Mouse (Mus musculus) adrenal gland, postnatal 4 days (tissue): Measurements from ENCODE around the gene Itga5. TPM values are rescaled to one million over a fixed set of nuclear protein-coding genes. Genes with fewer than 3 reads are reported as not detected.
A peak's percentile ranks its signal among the peaks of the same experiment; 100 is the strongest.

ENCODE experiments used
- DNase-seq, 2 experiments: peaks; one replicate each; pipeline ENCODE4 v3.0.0; 2021 to 2022; ENCODE audit warnings: low spot score in 2 of 2, mixed read lengths in 2 of 2
- total RNA-seq, 2 experiments: library from RNA; stranded (reverse); gene quantifications; 2 replicates each; pipeline ENCODE4 v1.2.3; 2021

Itga5 gene
- total RNA-seq, 2 experiments from 2014 or later, result 47.2 to 52.5 TPM

DNA sequence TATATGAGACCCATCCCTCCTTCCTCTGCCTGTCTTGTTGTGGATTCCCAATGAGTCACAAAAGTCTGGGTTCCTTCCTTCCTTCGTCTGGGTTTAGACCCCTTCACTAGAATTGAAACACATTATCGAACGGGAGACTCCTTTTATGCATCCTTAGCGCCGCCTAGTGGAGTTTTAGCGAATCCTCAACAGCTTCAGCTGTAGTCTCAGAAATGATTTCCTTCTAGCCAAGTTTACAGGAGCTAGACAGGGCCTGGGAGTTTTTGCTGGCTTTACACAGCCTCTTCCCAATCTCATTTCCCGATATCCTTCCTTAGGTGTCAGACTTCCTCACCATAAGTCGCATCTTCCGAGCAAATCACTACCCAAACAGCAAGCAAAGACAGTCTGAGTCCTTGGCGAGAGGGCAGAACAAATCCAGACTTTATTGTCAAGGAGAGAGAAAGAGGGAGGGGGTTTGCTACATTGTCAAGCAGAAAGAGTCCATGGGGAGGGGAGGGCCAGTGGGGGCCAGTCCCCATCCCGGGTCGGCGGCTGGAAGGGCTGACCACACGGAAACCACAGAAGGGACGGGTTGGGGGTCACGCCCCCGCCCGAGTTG, 53.0 kb downstream of the Itga5 start:
- no peak for DNase-seq

DNA sequence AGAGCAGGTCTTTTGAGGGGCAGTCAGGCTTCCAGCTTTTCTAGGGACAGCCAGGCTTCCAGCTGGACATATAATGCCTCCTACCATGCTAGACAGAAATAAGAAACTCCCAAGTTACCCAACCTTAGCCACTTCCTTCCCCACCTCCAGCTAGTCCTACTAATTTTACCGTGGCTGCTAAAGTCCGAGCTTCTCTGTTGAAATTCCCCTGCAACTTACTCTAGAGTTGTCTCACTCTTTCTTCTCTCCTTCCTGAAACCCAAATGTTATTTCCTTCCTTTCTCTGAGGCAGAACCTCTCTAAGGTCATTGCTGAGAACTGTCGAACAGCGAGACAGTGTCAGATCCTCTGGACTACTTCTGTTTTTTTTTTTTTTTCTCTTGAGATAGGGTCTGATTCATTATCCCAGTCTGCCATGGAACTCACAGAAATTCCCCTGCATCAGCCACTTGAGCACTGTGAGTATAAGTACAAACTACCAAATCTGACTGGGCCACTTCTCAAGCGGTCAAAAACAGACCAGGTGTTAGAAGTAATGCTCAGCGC, 56.1 kb downstream of the Itga5 start, which contains the start of gene Gpr84:
Gene Gpr84, minus strand, starts transcription at position 248 of the 546 bp plus-strand sequence.
- DNase-seq, result no peak

DNA sequence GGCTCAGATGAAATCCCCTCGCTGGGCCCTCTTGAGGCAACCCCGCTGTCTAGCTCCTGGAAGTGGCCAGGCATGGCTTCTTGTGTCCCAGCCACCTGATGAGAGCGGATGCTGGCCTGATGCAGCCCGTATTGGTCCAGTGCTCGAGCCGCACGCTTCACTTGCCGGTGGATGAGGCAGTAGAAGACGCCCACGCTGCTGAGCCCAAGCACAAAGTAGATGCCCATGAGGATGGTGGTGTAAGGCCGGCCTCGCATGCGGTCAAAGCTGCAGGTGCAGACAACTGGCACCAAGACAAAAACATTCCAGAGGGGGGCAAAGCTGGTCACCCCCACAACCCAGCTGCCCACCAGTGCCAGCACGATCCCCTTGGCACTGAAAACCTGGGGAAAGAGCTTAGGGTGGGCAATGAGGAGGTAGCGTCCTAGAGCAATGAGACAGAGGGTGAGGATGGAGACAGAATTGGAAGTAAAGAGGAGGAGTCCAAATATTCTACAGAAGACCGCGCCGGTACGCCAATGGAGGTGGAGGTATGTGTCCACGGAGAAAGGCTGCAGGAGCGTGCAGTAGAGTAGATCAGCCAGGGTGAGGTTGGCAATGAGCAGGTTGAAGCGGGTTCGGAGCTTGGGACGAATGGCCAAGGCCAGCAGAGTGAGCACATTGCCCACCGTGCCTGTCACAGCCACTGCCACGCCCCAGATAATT, 57.5 kb downstream of the Itga5 start:
- DNase-seq, result no peak

DNA sequence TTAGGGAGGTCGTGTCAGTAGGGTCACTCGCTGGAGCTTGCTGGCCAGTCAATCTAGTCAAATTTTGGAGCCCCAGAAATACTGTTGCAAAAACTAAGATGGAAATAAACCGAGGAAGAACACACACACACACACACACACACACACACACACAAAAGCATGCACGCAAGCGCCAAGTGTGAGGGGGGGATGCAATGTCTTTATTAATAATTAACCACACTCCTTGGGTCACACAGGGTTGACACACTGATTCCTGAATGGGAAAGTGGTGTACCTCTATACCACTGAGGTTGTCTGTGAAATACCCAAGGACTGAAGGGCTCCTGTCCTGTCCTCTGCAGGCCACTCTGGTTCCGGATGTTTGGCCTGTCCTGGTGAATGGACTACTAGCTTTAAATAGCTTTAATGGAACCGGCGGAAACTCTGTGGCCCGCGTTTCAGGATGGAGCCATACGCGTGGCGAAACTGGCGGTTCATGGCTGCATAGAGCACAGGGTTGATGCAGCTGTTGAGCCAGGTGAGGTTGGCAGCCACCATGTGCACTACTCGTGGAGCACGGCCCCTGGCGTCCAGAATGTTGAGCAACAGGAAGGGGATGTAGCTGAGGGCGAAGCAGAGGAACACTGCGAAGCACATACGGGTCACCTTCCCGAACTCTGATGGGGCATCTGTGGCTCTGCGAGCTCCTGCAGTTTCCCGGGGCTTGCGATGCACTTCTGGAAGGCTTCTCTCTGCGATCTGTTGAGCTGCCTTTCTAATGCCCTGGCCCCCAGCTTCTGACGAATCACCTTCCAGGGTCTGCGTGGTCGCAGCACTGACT, 58.3 kb downstream of the Itga5 start:
- DNase-seq, result no peak

DNA sequence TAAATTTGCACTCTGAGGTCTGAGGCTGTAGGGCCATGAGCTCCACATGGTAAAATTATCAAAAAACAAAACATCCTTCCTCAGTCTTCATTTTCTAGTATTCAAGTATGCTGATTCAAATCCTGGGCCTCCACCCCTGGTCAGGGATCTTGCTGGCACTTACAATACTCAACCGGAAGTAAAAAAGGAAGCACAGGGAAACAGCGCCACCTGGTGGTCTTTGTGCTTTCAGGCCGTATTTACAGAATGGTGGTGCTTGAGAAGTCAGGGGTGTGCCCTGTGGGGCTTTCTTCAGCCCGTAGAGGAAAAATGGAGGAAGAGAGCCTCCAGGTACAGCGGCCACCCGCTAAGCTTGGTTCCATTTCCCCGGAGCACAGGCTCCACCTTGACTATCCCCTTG, 59.4 kb downstream of the Itga5 start:
- peak; percentile 78 to 90 for DNase-seq

DNA sequence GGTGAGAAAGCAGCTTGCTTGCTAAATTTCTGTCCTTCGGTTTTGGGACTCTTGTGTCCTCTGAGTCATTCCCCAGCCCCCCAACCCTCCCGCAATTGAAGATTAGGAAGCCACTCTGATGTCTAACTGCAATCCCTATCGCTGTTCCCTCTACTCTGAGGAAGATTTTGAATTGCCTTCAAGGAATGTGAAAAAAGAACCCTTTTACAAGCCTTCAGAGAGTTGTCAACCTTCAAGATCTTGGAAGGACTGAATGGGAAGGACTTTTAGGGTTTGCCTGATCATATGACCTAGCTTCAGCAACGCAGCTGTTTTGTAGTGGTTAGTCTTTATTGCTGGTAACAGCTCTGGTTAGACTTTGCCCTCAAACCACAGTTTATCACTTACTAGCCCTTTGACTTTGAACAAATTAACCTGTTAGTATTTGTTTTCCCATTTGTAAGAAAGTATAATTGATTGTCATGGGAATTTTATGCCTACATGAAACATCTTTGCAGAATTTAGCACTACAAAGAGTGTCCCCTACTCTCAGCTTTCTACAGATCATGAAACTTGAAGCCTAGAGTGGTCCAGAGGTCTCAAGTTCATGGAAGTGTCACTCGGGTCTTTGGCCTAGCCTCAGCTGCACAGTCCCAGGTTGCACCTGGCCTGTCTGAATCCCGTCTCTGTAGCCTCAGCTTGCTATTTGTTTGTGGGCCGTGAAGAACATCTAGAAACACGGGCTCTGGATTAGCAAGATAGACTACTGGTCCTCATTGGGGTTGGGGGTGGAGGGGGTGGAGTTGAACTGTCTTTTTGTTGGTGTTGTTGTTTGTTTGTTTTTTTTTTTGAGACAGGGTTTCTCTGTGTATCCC, 60.5 kb downstream of the Itga5 start:
- no peak for DNase-seq

DNA sequence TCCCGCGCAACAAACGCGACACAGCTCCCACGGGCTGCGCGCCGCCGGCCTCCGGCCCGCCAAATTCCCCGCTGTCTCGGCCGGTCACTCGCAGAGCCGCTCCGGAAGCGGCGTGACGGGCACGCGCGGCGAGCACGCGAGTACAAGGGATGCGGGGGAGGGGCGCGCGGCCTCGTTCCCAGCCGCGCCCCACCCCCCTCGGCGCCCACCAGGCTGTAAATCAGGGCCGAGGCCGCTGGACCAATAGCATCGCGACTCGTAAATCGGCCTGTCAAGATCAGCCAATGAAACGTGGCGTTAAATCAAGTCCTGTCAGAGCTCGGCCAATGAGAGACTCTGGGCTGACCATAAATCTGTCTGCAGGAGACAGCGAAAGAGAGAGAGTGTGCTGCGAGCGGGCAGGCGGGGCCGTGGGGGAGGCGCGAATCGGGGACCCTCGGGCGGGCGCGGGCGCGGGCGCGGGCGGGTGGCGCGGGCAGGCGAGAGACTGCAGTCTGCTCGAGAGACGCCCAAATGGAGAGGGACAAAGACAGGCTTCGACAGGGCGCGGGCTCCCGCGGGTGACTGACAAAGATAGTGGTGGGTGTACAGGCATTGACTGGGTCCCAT, 61.4 kb downstream of the Itga5 start:
- DNase-seq, result peak; percentile 85

DNA sequence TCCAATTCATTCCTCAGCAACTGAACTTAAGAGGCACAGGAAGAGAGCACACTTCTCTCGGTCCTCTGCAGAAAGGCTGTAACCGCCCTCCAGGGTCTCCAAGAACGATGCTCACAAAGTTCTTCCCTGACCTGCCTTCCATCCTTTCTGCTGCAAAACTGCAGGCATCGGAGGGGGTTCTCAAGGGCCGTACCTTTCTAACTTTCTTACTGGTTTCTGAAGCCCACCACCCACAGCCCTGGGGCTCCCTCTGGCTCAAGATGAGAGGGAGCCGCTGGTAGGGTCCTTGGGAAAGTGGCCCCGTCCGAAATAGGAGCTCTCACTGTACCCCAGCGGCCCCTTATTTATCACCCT, 62.0 kb downstream of the Itga5 start:
- no peak for DNase-seq

DNA sequence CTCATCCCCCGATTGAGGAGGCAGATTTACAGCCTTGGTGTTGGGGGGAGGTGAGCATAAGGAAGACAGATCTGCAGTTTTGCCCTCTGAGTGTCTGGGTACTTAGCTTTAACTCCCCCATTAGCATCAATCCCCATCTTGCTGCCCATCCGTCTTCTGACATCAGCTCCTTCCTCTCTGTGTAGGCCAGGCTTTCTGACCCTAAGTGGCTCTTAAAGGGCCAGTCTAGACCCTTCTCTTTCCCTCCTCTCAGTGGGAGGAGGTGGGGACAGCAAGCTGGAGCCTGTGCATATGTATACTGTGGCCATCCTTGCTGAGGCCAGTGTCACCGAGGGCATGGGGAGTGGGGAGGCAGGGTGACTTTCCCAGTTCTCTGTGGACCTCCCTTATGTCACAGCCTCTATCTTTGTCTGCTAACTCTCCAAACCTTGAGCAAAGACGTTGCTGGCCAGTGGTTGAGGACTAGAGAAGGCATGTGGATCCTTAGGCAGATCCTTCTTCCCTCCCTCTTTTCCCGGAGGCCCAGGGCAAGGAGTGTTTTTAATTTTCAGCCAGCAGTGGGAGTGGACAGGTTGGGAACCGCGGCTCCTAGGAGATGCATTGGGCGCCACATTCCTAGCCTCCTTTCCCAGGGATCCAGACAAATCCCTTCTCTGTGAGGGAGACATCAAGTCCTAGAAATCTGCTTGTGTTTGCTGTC, 62.5 kb downstream of the Itga5 start:
- no peak for DNase-seq

DNA sequence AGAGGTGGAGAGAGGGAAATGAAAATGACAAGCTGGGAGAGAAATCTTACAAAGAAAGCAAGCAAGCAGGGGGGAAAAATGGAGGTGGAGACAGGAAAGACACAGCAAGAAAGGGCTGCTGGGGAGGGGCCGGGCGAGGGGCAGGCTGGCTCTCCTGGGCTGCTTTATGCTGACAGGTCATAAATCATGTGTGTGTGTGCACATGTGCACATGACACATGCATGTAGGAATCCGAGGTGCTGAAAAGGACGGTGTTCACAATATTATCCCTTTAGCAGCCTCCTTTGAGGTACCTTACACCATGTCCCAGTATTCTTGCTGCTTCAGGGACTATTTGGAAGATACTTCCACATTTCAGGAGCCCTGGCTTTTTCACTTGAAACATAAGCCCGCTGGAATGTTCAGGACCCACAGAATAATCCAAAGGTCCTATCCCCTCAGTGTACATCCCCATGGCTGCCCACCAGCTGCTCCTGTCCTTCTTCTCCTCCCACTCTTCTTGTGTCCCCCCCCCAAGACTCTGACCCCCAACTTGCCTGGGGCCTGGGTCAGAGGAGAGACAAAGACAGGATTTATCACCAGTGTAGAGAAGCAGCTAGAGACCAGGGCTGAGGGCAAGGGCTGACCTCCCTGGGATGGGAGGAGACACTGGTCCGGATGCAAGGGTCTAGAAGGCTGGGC, 64.1 kb downstream of the Itga5 start:
- no peak for DNase-seq

DNA sequence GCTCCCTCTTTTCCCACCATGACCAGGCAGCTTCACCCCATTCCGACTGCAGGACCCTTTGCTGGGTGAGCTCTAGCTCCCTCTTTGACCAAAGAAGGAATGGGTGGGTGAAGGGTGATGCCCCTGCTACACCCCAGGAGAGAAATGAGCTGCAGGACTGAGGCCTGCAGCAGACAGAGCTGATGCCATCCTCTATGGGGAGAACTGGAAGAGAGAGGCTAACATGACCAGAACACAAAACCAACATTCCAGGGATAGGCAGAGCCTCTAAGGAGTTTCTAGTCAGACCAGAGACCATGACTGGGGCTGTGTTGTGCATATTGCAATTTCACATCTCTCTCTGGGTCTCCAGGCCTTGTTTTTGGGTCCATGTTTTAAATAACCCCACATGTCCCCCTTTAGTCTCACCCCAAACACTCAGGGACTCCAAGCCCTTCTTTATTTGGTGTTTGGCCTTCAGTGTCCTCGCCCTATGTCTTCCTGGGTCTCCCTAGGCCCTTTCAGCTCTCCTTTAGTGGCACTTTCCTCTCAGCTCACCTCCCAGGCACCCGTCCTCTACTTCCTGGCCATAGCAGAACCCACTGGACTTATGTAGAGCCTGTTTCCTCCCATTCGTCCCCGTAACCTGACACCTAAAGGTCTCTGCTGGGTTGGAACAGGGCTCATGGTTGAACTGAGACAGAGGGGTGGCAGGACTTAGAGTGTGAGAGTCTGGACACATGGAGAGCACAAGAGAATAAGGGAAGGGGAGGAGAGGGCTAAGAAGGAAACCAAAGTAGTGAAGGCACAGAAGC, 64.8 kb downstream of the Itga5 start:
- no peak for DNase-seq

DNA sequence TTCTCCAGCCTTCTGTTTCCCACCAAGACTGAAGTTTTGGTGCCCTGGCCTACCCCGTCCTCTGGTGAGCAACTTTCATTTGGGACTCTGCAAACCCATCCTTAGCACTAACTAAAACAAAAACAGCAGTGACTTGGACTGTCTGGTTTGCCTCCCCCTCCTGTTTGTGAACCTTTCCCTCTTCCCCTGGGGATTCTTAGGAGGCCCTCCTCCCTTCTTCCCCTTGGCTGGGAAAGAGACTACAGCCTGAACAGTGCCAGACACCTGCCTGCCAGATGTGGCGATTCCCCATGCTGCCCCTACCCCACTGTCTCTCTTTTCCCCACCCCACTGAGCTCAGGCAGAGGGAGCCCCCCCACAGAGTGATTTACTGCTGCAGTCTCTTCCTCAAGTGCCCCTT, 65.5 kb downstream of the Itga5 start:
- no peak for DNase-seq

DNA sequence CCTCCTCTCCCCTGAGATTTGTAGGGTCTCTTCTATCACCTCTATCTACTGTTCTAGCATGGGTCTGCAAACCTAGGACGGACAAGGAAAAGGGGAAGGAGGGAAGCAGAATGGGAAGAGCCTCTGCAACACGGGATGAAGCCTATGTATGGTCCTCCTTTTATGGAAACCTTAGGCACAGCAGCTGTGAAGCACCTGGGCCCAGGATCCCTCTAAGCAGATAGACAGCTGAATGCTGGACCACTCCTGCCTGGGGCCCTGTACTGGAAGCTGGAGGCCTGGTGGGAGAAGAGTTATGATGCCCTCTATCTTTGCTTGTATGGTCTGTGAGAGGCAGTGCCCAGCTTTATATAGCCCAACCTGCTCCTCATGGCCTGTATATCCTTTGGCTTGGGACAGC, 66.0 kb downstream of the Itga5 start:
- DNase-seq, result no peak

DNA sequence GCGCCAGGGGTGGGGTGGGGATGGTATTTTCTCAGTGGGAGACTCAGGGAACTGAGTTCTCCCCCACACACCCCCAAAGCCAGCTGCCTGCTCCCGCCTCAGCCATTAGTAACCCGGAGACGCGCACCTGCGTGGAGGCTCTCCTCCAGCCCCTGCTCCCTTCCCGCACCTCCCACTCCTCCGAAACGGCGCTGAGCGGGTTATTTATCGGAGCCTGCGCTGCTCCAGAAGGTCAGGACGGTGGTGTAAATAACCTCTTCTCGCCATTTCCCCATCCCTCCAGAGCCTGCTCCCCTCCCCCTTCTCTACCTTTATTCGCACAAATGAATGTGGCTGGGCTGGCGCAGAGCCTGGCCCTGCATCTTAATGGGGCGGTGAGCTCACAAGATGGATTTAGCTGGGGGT, 66.5 kb downstream of the Itga5 start:
- no peak for DNase-seq

DNA sequence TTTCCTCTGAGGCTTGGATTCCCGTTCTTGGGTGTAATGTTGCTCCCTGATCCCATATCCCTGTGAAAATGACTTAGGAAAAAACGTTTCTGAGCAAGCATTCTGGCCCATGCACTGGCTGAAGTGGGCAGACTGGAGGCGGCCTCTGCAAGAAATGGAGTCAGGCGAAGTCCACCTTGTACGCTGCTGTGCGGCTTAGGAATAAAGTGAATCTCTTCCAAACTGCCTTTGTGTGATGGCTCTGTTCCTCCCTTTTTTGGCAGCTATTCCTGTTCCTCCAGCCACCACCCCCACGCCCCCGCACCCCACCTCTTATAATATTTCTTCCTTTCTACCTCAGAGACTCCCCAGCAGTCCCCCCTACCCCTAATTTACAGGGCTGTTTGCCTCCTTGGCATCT, 66.9 kb downstream of the Itga5 start:
- DNase-seq, result no peak

DNA sequence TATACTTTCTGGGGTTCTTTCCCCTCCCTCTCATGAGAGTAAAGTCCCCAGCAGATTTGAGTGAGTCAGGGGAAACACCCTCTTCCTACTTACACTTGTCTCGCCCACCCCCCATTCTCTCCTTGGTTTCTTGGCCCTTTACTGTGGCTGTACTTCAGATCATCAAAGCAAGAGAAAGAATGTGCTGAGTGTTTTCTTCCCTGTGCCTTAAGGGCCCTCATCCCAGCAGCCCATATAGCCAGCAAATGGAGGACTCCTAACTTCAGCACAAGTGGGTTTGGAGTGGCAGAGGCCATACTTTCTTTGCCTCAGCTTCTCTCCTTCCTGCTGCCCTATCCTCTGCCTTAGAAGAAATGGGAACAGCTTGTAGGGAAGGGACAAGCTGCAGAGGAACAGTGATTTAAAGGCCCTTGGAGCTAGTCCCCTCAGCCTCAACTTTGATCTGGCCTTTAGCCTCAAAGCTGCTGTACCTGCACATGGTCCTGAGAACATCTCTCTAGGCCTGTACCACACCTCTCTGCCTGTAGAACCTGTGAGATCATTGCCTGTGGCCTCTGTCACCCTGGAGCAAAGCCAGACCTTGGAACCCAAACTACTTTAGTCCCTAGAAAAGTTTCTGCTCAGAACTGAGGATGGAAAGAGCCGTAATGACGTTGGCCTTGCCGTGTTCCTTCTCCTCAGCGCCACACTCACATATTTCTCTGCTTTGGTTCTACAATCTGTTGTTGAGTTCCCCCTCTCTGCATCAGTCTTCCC, 67.5 kb downstream of the Itga5 start:
- DNase-seq, result no peak

DNA sequence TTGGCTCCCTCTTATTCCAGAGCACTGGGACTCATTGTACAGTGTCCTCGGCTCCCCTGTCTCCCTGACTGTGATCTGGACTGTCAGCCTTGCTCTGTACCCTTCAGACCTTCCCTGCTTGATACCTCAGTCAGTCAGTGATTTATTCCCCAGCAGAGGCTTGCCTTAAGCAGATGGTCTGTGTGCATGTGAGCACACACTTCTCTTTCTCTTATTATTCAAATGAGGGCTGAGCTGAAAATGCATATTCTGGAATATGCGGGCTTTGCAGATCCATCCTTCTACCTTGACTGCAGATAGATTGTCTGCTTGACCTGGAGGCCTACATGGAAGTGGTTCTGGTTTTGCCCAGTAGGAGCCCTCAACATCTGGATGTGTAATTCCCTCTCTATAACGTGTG, 68.5 kb downstream of the Itga5 start:
- DNase-seq, result no peak

DNA sequence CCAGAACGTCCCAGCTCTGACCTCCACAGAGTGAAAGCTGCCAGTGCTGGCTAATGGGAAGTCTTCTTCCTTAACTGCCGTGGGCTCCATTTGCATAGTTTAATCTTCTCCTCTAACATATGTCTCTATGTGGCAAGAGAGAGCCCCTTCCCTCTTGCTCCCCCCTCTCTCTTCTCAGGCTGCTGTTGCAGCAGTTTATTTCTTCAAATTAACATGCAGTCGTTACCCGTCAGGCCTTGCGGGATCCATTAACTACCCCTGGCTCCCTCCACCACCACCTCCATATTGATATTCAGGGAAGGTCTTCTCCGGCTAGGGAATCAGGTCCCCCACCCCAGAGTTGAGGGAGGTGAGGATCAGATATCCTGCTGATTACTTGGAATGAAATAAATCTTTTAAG, 69.2 kb downstream of the Itga5 start:
- no peak for DNase-seq
